Mouse (Mus musculus) ES-E14 (cell line): ENCODE data around the gene Crb1.

Source experiments
- CHD2 ChIP-seq: IDR thresholded peaks from 2 replicates; pipeline ENCODE4 v1.6.1; 2014; ENCODE audit warnings: mild to moderate bottlenecking, low read depth, low read length, inconsistent platforms
- HCFC1 ChIP-seq: IDR thresholded peaks from 2 replicates; pipeline ENCODE4 v1.6.1; 2012; ENCODE audit warnings: low read length, inconsistent platforms, borderline replicate concordance; ENCODE audit not compliant: insufficient read depth
- MAFK ChIP-seq: IDR thresholded peaks from 2 replicates; pipeline ENCODE4 v1.6.1; 2014; ENCODE audit warnings: mild to moderate bottlenecking, low read depth, low read length, inconsistent platforms; ENCODE audit not compliant: insufficient read depth
- ZC3H11A ChIP-seq: IDR thresholded peaks from 2 replicates; pipeline ENCODE4 v1.6.1; 2012; ENCODE audit warnings: low read depth, mild to moderate bottlenecking, inconsistent platforms, low read length, borderline replicate concordance
- ZNF384 ChIP-seq: IDR thresholded peaks from 2 replicates; pipeline ENCODE4 v1.6.1; 2012; ENCODE audit warnings: low read depth, low read length, inconsistent platforms

GRCm38 (mm10) chr1:139174058-139174832 lies 202.7 kb downstream of the Crb1 start:
- TF ChIP-seq CHD2: no peak
- TF ChIP-seq ZNF384: no peak
- no peak for TF ChIP-seq ZC3H11A
- TF ChIP-seq MAFK: no peak
- TF ChIP-seq HCFC1: no peak
